Mouse (Mus musculus): ENCODE data around the gene Olfr1106. TPM values are rescaled to one million over a fixed set of nuclear protein-coding genes. Genes with fewer than 3 reads are reported as not detected.

Gene Olfr1106
- not detected for polyA plus RNA-seq (2017; shearing (Covaris generic))

DNA sequence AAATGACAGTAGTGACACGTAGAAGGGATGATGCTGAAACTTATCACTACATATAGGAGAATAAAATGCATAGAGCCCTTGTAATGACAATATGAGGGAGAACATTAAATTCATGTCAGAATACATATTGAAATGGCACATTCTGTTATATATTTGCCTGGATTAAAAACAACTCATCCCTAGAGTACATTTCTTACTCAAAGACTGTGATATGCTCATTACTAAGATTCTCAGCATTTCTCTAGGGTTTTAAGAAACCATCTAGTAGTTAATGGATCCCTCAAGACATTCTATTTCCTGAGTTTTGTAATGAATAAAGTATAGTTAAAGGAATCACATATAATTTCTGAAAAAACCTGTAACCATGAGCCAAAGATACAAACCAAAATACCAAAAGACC lies at the start of gene Olfr1106:
Gene Olfr1106, minus strand, starts transcription at position 101 of the 400 bp plus-strand sequence.
- no peak for ATAC-seq

DNA sequence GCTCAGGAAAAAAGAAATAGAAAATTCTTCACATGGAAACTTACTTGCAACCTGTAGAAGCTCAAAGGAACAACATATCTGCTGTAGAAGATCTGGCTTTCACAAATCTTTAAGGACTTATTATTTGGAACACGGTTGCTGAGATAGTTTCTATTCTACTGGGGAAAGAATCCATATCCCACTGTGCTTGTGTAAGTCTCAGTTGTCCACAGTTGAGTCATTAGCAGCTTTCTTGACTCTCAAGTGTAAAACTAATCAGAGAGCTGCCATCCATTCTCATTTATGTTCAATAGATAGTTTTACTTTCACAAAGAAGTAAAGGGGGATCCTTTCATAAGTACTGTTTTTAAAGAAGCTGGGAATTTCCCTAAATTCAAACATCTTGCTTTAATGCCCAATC lies 43.8 kb upstream of the Olfr1106 start, which contains the start of gene Olfr1109:
Gene Olfr1109, minus strand, starts transcription at position 101 of the 400 bp plus-strand sequence.
- ATAC-seq: no peak

DNA sequence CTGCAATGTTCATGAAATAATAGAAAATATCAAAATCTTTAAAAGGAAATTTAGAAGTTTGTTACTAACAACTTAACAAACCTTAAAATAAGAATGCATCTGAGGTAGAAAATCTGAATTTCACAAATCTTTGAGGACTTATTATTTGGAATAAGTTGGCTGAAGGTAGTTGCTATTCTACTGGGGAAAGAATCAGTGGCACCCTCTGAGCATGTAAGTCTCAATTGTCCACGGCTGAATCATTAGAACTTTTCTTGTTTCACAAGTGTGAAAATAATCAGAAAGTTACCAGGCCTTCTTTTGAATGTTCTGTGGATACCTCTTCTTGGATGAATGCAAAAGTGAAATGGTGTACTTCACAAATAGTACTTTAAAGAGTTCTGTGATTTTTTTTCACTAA lies 23.6 kb upstream of the Olfr1106 start, which contains the start of gene Olfr1107:
Gene Olfr1107, minus strand, starts transcription at position 101 of the 400 bp plus-strand sequence.
- ATAC-seq: no peak

DNA sequence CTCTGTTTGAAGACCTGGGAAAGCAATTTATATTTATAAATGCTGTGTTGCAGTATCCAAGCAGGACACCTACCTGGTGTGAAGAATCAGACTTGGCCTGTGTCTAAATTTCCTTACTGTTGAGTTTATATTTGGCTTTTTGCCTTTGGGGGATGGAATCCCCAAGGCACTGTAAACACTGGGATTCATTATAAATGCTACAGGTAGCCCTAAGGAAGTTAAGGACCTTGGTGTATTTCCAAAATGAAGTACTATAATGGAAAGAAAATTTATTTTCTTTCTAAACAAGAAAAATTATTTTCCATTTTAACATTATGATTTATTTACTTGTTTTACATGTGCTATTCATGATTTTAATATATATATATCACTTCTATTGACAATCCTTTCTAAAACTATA lies 15.6 kb downstream of the Olfr1106 start, which contains the start of gene Olfr1105:
Gene Olfr1105, minus strand, starts transcription at position 101 of the 400 bp plus-strand sequence.
- ATAC-seq: no peak

DNA sequence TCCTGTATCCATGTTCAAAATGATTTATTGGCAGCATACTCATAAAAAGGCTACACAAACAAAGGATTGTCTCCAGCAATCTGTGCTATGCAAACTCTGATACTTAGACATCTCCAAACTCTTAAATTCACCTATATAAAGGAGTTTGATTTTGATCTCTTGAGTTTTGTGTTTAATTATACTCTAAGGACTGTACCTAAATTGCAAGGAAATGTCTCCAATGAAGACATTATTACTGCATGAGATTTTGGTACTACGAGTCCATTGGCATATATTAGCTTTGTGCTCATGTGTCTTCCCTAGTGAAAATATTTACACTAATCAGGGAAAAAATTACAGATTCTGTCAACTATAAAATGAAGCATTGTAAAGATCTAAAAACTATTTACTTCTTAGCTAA lies 25.1 kb downstream of the Olfr1106 start, which contains the start of gene Olfr1104:
Gene Olfr1104, minus strand, starts transcription at position 101 of the 400 bp plus-strand sequence.
- no peak for ATAC-seq

DNA sequence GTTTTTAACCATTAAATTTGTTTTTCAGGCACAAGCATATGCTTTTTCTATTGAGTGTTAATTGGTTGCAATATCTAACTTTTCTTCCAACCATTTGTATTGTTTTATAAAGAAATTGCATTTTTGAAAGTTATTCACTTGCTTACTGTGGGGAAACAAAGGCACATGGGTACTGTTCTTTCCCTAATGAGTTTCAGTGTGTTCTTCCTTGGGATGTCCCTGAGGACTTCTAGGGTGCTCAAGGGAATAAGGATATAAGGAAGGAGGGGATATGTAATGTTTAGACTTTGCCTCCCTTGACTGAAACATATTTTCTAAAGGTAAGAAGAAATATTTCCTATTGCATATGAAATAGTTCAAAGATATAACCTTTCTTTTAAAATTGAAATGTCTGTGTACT lies 54.0 kb downstream of the Olfr1106 start, which contains the start of gene Olfr1102:
Gene Olfr1102, plus strand, starts transcription at position 301 of the 400 bp plus-strand sequence.
- no peak for ATAC-seq

Other genes starting within 250 kb of the Olfr1106 start
- not detected for gene Olfr141, start 242.3 kb downstream of the Olfr1106 start, polyA plus RNA-seq (2017; shearing (Covaris generic))
- not detected for gene Olfr1094, start 227.6 kb downstream of the Olfr1106 start, polyA plus RNA-seq (2017; shearing (Covaris generic))
- not detected for gene Olfr1095, start 200.6 kb downstream of the Olfr1106 start, polyA plus RNA-seq (2017; shearing (Covaris generic))
- gene Gm13723, start 177.5 kb downstream of the Olfr1106 start, polyA plus RNA-seq (2017; shearing (Covaris generic)): not detected
- gene Olfr1097, start 160.1 kb downstream of the Olfr1106 start, polyA plus RNA-seq (2017; shearing (Covaris generic)): not detected
- not detected for gene Olfr1098, start 127.7 kb downstream of the Olfr1106 start, polyA plus RNA-seq (2017; shearing (Covaris generic))
- gene Olfr1099, start 91.6 kb downstream of the Olfr1106 start, polyA plus RNA-seq (2017; shearing (Covaris generic)): not detected
- gene Olfr1100, start 72.3 kb downstream of the Olfr1106 start, polyA plus RNA-seq (2017; shearing (Covaris generic)): not detected
- not detected for gene Olfr1101, start 61.1 kb downstream of the Olfr1106 start, polyA plus RNA-seq (2017; shearing (Covaris generic))
- gene Olfr1102, start 53.9 kb downstream of the Olfr1106 start, polyA plus RNA-seq (2017; shearing (Covaris generic)): not detected
- gene Olfr1104, start 25.2 kb downstream of the Olfr1106 start, polyA plus RNA-seq (2017; shearing (Covaris generic)): not detected
- not detected for gene Olfr1105, start 15.7 kb downstream of the Olfr1106 start, polyA plus RNA-seq (2017; shearing (Covaris generic))
- not detected for gene Olfr1107, start 23.5 kb upstream of the Olfr1106 start, polyA plus RNA-seq (2017; shearing (Covaris generic))
- under 1 TPM in 1 of 2 experiments, not detected in 1; 0.13 TPM for gene Olfr1109, start 43.7 kb upstream of the Olfr1106 start, polyA plus RNA-seq (2017; shearing (Covaris generic))
- gene Olfr259, start 62.3 kb upstream of the Olfr1106 start, polyA plus RNA-seq (2017; shearing (Covaris generic)): not detected
- gene Olfr1110, start 88.0 kb upstream of the Olfr1106 start, polyA plus RNA-seq (2017; shearing (Covaris generic)): not detected
- not detected for gene Olfr1111, start 100.4 kb upstream of the Olfr1106 start, polyA plus RNA-seq (2017; shearing (Covaris generic))
- gene Olfr1112, start 135.5 kb upstream of the Olfr1106 start, polyA plus RNA-seq (2017; shearing (Covaris generic)): not detected
- not detected for gene Olfr1113, start 156.7 kb upstream of the Olfr1106 start, polyA plus RNA-seq (2017; shearing (Covaris generic))
- gene Olfr1115, start 195.7 kb upstream of the Olfr1106 start, polyA plus RNA-seq (2017; shearing (Covaris generic)): not detected
- gene Olfr1116, start 215.3 kb upstream of the Olfr1106 start, polyA plus RNA-seq (2017; shearing (Covaris generic)): under 1 TPM in 1 of 2 experiments, not detected in 1; 0.13 TPM

All from CD4-positive, CD25-positive, alpha-beta regulatory T cell, adult 4 months (primary cell).